Mouse (Mus musculus): ENCODE measurements around the gene Pogk.

- TF ChIP-seq CTCF (IDR thresholded peaks at IDR 0.05; ENCODE audit: extremely low read depth, insufficient read depth, insufficient read length, insufficient replicate concordance) (no peak), POLR2A (IDR thresholded peaks at IDR 0.05; ENCODE audit: low read depth, low read length) (no peak)
These were observed 8.2 kb downstream of the Pogk start for GRCm38 (mm10) chr1:166401455-166401854.

Data from spleen, adult 2 months (tissue).